Mouse (Mus musculus) liver, adult (tissue): ENCODE measurements around the gene Alad.

Source experiments
- GATA4 ChIP-seq: IDR thresholded peaks from 2 replicates; pipeline ENCODE4 v1.6.1; 2014; ENCODE audit warnings: mild to moderate bottlenecking, low read length; ENCODE audit not compliant: insufficient replicate concordance

Gene Alad

GRCm38 (mm10) chr4:62505991-62506390 lies 13.7 kb downstream of the Alad start:
- TF ChIP-seq GATA4 = no peak

DNA sequence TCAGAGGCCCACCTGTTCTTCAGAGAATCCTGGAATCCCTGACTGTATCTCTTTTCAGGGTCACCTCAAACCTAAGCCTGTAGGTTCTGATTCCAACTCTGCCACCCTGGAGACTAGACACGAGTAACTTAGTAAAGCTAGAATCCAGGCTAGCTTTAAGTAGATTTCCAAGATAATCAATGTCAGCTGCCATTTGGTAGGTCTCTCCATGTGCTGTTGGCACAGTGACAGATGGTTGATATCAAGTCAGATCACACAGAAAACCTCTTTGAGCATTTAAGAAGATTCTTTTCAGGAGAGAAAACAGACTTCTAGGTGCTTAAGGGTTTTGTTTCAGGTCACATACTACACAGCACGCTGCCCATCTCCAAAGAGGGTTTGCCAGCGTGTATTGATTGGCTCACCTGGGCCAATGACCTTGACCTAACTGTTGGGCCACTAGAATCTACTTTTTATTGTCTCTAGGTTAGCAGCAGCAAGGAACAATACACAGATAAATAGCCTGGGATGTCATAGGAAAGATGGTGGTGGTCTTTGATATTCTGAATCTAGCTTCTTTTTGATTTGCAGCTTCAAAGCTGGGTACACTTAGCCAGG lies 16.2 kb downstream of the Alad start, which contains the start of gene Hdhd3:
Gene Hdhd3, minus strand, starts transcription at position 94 of the 597 bp plus-strand sequence.
- TF ChIP-seq GATA4 = no peak

GRCm38 (mm10) chr4:62502969-62503368 lies 16.7 kb downstream of the Alad start:
- TF ChIP-seq GATA4 = peak; percentile 93; the same call in 1 of the 2 replicates

- peak; percentile 19; the same call in 1 of the 2 replicates for TF ChIP-seq GATA4
These were observed 17.6 kb downstream of the Alad start for GRCm38 (mm10) chr4:62501964-62502732.

DNA sequence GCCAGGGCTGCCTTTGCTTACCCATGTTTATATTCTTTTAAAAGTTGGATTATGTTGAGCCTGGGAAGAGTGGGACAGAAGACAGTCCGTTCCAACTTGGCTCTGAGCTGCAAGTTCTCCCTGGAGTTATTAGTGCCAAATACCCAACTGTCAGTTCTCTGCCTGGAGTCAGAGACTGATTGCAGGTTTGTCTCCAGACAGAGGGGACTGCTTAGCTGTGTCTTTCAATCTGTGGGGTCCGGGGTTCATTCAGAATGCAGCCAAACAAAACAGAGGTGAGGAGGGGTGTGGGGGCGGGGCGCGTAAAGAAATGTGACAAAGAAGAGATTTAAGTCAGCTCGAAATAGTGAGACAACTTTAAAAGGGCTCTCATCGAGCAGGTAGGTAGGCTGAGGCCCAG lies 18.2 kb downstream of the Alad start:
- TF ChIP-seq GATA4 = no peak

DNA sequence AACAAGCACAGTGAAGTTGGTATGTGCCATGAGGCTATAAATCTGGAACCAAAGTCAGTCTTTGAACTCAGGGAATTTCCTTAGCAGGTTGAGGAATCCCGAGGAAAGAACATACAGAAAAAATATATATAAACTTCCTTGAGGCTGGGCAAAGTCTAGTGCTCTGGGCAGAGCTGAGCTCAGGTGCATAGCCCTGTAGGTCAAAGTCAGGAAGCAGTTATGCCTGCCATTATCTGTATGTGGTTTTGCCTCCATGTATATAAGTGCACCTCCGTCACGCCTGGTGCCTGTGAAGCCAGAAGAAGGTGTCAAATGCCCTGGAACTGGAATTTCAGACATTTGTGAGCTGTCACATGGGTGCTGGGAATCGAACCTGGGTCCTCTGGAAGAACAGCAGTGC lies 18.9 kb downstream of the Alad start:
- no peak for TF ChIP-seq GATA4

- no peak for TF ChIP-seq GATA4
These were observed 22.9 kb downstream of the Alad start for GRCm38 (mm10) chr4:62496815-62497214.

- no peak for TF ChIP-seq GATA4
These were observed 23.8 kb downstream of the Alad start for GRCm38 (mm10) chr4:62495946-62496345.

GRCm38 (mm10) chr4:62494230-62494629 lies 25.5 kb downstream of the Alad start:
- no peak for TF ChIP-seq GATA4

DNA sequence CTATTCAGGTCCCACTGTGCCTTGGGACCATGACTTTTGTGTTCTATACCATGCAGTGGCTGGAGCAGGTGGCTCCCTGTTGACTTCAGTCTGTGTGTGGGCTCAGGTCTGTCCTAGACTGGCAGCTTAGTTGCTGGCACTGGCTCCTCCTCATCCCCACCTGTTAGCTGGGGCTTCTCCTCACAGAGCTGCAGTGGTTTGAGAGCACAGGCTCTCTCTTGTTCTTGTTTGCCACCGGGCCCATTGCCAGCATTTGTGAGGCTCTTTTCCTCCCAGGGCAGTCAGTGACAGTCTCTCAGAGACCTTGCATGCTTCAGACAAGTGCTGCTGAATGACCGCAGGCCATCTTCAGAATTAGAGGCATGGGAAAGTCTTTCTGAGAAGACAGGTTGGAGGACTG lies 27.0 kb downstream of the Alad start:
- no peak for TF ChIP-seq GATA4

GRCm38 (mm10) chr4:62487914-62488313 lies 31.8 kb downstream of the Alad start:
- TF ChIP-seq GATA4 = no peak

DNA sequence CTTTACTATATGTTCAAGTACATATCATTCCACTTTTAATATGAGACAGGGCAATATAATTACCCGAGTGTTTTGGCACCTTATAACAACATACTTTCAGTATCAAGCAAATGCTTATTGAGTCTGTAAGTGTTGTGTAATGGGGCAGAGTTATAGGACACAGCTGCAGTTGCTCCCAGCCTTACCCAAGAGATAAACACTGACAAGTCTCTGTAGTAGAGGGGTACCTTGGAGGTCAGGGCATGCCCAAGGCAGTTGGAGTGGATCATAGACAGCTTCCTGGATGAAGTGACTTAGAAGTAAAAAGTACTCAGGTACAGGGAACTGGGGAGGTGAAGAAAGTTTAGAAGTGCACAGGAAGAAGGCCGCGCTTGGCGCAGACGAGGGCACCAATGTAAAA lies 32.5 kb downstream of the Alad start:
- TF ChIP-seq GATA4 = no peak

DNA sequence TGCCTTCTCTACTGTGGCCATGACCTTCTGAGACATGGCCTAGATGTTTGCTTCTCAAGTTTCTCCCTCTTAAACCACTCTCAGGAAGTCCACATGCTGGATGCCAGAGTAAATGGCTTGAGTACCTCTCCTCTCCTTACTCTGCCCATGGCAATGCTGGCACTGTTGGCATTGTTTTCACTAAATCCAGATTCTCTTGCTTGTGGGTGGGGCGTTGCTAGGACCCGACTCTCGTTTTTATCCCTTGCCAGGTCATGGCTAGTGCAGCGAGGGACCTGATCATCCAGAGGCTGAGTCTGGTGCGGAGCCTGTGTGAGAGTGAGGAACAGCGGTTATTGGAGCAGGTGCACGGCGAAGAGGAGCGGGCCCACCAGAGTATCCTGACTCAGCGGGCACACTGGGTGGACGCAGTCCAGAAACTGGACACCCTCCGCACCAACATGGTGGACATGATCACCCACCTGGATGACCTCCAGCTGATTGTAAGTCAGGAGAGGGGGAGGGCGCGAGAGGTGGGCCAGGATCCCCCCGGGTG lies 33.5 kb downstream of the Alad start:
- no peak for TF ChIP-seq GATA4

- no peak for TF ChIP-seq GATA4
These were observed 34.1 kb downstream of the Alad start for GRCm38 (mm10) chr4:62485450-62486161.

DNA sequence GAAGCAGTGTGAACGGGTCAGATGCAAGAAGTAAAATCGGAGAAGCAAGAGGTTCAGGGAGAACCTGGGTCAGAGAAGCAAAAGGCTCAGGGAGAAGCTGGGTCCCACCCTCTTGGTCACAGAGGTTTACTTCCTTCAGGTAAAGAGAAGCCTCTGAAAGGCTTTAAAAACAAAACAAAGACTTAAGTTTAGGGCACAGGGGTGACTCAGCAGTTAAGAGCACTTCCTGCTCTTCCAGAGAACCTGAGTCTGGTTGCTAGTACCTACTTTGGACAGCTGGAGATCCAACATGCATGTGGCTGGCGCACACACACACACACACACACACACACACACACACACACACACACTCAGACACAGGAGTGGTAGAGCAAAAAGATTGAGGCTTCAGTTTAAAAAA lies 34.8 kb downstream of the Alad start:
- TF ChIP-seq GATA4 = no peak
